Mouse (Mus musculus): ENCODE measurements around the gene Cfap97d2. TPM values are rescaled to one million over a fixed set of nuclear protein-coding genes. Genes with fewer than 3 reads are reported as not detected.

The Cfap97d2 gene
- total RNA-seq, 2 experiments from 2014 or later: 0.76 to 1.4 TPM

DNA sequence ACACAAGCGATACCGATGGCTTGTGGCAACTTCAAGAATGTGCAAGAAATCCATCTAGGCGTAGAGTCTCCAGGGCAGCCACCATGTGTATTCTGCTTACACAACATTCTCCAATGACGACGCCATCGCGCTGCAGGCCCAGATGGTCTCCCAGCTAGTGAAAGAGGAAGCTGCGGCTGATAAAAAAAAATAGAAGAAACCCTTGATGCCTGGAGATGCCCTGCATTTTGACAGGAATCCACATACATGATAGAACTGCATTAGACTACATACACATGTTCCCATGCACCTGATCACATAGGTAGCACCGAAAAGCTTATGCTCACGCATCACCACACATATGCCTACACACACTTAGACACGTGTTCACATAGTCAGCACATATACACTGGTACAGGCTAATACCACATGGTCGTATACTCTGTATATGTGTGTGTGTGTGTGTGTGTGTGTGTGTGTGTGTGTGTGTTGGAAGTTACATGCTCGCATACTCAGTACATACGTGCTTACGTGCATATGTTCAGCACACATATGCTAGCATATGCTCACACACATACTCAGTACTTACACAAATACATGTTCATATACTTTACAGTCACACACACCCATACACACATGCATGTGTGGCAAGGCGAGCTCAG lies 19.9 kb upstream of the Cfap97d2 start:
- DNase-seq (ENCODE audit: low spot score in 2 of 2): no peak
- intact Hi-C loops (cut with DNase I): no loop called here

DNA sequence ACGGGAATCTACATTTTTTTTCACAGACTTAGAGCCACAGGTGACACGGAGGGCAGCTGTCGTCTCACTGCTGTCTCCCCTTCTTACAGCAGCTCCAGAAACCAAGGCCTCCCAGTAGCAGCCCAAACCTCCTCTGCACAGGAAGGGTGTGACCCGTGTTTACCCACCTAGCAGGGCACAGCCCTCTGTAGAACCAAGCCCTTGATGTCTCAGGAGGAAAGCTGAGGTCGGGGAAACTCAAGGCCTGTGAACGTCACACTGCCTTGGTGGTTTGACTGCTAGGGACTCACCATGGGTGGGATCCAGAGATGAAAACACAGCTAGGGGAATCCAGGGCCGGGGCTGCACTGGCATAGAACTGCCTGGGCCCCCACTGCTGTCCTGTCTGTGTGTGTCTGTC lies 19.3 kb upstream of the Cfap97d2 start:
- intact Hi-C loops (cut with DNase I): no loop called here
- no peak for DNase-seq (ENCODE audit: low spot score in 2 of 2)

DNA sequence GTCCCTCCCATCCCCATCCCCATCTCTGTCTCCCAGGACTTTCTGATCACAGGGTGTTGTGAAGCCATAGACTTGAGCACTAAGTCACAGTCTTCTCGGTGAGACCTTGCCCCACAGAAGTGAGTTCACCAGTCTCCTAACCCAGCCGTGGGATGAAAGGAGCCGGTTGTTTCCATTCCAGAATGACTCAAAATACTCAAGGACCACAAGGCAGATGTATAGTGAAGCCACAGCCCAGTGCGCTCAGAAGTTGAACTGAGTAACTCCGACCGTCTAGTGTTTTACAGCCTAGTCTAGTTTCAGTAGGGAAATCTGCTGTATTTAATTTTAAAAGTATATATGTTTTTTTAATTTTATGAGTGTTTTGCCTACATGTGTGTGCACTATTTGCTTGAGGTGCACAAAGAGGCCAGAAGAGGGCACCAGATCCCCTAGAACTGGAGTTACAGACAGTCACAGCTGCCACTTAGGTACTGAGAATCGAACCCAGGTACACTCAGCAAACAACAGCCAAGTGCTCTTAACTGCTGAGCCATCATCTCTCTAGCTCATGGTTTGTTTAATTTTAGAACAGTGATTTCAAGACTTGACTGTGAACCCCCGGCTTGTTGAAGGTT lies 18.5 kb upstream of the Cfap97d2 start:
- intact Hi-C loops (cut with DNase I): no loop called here
- DNase-seq (ENCODE audit: low spot score in 2 of 2): no peak

DNA sequence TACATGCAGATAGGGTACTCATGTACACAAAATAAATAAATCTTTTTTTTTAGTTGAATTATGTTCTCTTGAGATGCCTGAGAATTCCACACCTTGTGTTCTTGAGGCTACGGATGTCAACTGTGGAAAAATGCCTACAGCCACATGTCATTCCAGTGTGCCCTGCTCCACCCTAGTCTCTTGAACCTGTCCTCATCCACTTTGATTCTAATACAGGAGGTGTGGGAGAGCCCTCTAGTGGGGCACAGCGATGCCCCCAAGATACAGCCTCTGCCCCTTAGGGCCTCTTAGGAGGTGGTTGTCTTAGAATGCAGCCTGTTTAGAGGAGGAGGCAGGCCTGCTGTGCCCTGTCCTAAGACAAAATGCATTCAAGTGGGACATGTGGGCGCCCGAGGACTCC lies 17.7 kb upstream of the Cfap97d2 start:
- no peak for DNase-seq (ENCODE audit: low spot score in 2 of 2)

DNA sequence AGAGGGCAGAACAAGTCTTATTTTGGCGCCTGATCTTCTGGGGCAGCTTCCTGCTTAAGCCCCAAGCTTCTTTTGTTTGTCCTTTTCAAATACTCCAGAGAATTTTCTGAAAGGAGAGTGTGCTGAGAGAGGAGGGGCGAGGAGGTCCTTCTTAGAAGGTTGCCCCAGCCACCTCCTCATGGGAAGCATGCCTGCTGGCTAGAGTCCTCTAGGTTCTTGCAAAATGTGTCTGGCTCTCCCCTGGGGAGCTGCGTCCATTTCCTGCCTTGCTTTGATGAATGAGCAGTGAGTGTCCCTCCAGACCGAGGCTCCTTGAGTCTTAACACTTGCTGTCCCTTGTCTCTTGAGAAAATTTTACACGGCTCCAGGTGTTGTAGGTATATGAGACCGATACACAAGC lies 17.2 kb upstream of the Cfap97d2 start:
- DNase-seq (ENCODE audit: low spot score in 2 of 2): no peak
- intact Hi-C loops (cut with DNase I): no loop called here

More for the DNA sequence above, 17.7 kb upstream of the Cfap97d2 start:
- intact Hi-C loops (cut with DNase I): no loop called here

DNA sequence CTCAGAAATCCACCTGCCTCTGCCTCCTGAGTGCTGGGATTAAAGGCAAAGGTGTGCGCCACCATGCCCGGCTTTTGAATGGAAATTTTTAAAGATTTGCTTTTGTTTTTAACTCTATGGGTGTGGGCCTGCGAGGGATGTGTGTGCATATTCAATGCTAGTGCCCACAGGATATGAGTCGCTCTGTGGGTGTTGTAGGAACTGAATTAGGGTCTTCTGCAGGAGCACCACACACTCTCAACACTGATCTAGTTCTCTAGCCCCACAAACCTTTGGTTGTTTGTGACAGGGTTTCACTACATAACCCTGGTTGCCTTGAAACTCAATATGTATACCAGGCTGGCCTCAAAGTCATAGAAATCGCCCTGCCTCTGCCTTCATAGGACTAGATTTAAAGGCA lies 16.4 kb upstream of the Cfap97d2 start:
- intact Hi-C loops (cut with DNase I): no loop called here
- DNase-seq (ENCODE audit: low spot score in 2 of 2): no peak

DNA sequence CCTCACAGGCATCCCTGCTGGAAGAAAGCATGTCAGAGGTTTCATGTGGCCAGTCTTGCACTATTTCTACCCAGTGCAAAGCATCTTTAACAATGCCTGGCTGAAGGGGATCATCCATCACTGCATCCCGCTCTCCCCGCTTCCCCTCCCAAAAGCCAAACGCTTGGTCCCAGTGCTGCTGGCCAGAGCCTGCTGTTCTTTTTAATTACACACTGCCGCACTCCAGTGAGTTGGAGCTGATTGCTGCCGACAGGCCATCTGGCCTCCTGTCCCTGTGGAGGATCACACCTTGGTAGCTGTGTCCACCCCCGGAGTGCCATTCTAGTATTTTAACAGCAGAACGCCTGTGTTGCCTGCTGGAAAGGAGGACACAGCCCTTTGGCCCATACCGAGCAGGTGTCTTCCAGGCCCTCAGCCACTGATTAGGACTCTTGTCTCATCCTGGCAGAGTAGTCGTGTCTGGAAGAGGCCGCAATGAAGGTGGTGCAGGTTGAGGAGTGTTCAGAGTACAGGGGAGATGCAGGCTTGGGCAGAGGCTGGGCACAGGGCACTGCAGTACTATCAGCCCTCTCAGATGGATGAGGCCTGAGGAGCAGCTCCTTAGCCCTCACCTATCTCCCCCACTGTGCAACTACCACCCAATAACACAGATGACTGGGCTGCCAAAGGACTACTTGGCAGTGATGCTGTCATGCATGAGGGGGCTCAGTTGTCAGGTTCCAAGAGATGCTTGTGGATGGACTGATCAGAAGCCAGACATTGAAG lies 13.2 kb upstream of the Cfap97d2 start:
- intact Hi-C loops (cut with DNase I): no loop called here
- no peak for DNase-seq (ENCODE audit: low spot score in 2 of 2)

DNA sequence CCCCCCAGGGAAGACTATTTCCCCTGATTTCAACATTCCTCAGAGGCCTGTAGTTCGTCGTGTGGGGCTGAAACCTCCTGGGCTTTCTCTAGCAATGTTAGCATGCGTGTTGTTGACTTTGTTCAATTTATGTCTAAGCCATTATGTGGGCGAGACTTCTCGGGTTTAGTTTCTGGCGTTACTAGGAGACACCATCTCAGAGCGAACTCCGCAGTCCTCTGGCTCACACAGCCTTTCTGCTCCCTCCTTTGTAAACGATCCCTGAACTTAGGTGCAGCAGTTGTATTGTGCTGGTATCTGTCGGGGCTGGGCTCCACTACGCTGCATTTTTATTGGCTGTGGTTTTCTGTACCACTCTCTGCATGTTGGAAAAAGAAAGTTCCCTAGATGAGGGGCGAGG lies 11.0 kb upstream of the Cfap97d2 start:
- no peak for DNase-seq (ENCODE audit: low spot score in 2 of 2)
- intact Hi-C loops (cut with DNase I): loop anchor here (5.0 kb wide), 1 partner anchor 38 kb away; no protein-coding TSS in a partner anchor

DNA sequence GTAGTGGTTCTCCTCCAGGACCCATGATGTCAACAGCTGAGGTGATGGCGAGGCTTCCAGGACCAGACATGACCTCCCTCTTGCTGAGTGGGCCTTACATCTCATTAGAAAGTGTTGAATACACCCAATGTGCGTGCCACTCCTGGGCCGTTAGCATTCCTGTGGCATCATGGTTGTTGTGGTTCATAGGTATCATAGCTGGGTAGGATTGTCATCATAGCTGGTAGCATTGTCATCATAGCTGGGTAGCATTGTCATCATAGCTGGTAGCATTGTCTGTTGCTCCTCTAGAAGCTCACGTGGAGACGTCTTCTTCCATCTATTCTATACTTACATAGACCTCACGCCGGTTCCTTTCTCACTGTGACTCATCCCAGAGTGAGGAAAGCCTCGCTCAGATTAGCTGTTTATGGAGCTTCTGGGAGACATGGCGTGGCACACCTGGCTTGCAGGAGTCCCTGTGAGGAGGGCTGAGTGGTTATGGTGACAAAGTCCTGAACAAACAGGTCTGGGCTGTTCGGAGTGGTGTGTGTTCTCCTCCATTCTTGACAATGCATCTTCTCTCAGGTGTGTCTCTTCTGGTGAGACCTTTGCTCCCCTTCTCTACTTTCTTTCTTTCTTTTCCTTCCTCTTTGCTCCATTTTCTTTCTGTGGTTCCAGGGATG lies 10.4 kb upstream of the Cfap97d2 start:
- no peak for DNase-seq (ENCODE audit: low spot score in 2 of 2)
- intact Hi-C loops (cut with DNase I): loop anchor here (5.0 kb wide), 1 partner anchor 37 kb away; no protein-coding TSS in a partner anchor

DNA sequence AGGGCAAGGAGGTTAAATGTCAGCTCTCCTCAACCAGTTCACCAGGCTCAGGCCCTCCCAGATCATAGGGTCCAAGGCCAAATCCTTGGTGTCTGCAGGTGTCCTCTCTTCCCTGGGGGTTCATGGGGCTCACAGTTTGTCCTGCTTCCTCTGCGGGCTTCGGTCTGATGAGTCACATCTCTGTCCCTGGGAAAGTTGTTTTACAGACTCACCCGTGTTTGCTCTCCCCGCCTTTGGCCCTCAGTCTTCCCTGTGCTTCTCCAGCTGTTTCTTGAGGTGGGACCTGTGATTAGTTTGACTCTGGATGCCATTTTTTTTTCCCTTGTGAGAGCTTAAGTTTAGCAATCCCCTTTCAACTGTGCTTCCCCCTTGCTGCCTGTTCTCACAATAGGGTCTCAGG lies 9.5 kb upstream of the Cfap97d2 start:
- DNase-seq (ENCODE audit: low spot score in 2 of 2): no peak
- intact Hi-C loops (cut with DNase I): loop anchor here (5.0 kb wide), 1 partner anchor 36 kb away; no protein-coding TSS in a partner anchor

DNA sequence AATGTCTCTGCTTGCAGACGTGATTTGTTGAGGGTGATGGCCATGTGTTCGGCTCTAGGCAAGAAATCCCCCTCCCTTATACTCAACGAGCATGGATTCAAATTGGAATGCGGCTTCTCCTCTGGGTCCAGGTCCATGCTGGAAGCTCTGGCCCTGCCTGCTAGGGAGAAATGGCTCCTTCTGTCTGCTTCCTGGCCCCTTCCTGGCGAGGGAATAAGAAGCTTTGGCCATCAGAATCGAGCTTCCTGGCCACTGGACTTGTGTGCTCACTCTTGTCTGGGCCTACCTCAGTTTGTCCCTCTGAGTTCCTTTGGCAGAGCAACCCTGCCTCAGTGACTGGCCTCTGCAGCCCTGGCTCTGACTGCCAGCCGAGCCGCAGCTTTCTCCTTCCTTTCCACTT lies 8.5 kb upstream of the Cfap97d2 start:
- DNase-seq (ENCODE audit: low spot score in 2 of 2): no peak
- intact Hi-C loops (cut with DNase I): loop anchor here (5.0 kb wide), 1 partner anchor 35 kb away; no protein-coding TSS in a partner anchor

DNA sequence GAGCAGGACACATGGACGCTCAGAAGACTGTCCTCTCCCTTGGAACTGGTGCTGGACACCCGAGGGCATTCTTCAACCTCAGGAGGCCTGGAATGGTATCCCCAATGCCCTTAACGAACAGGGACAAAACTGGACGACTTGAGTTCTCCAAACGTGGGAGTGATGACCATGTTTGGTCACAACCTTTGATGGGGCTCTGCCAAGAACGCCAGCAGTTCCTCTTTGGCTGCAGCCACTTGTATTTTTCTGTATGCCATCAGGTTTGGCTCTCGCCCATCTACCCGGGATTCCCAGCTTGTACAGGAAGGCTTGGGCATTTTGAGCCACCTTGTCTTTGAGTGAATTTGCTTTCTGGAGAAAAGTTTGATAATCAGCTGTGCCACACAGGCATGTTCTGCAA lies 8.0 kb upstream of the Cfap97d2 start:
- intact Hi-C loops (cut with DNase I): loop anchor here (5.0 kb wide), 1 partner anchor 35 kb away; no protein-coding TSS in a partner anchor
- no peak for DNase-seq (ENCODE audit: low spot score in 2 of 2)

DNA sequence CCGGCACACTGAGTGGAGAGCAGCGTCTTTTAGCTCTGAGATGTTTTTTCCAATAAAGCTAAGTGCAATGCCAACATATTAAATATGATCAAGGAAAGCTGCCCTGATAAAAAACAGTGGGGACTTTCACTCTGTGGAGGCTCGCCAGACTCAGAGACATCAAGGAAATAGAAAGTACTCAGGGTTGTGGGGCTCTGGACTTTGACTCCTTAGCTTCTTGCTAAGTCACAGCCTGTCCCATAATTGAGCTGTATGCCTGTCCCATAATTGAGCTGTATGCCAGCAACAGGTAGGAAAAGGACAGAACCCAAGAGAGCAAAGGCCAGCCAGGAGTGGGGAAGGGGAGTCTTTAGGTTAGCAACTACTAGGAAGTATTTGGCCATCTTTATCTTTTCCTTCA lies 7.4 kb upstream of the Cfap97d2 start:
- DNase-seq (ENCODE audit: low spot score in 2 of 2): no peak
- intact Hi-C loops (cut with DNase I): loop anchor here (5.0 kb wide), 1 partner anchor 34 kb away; no protein-coding TSS in a partner anchor

DNA sequence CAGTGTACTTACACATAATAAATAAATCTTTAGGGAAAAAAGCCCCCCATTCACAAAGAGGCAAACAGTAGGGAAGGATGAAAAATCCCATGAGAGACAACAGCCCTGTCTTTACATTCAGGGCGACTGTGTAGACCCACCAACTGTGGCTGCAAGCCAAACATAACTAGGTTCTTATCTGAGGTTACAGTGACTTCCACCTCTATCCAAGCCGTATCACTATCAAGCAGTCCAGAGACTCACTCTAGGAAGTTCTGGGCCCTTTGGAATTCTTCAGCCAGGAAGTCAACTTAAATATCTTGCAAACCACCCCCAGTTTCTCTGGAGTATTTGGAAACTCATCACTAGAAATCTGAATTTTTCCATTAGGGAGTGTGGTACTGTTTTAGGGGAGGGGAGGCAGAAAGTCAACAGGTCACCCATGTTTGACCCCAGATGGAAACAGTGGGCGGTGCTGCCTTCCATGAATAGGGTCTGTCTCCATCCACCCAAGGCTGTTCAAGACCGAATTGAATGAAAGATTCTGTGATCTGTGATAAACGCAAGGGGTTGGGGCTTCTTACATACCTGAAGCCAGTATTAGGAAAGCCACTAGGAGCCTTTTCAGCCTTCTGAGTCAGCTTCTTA lies 6.3 kb upstream of the Cfap97d2 start:
- no peak for DNase-seq (ENCODE audit: low spot score in 2 of 2)
- intact Hi-C loops (cut with DNase I): loop anchor here (5.0 kb wide), 1 partner anchor 33 kb away; no protein-coding TSS in a partner anchor

DNA sequence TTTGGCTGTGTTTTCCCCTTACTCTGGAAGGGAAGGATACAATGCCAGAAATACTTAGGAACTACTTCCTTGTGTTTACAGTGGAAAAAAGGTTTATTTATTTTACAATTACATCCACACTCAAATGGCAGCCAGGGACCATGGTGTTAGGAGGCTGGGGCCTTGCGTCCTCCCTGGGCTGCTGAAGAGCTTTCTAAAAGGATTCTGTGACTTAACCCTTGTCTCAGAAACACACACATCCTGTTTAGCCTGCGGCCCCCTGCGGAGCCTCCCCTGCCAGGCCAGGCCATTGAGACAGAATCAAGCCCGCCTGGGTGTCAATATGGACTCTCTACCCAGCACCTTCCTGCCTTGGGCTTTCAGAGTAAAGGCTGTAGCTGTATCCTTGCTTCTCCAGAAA lies 2.9 kb upstream of the Cfap97d2 start:
- DNase-seq (ENCODE audit: low spot score in 2 of 2): no peak
- intact Hi-C loops (cut with DNase I): no loop called here

DNA sequence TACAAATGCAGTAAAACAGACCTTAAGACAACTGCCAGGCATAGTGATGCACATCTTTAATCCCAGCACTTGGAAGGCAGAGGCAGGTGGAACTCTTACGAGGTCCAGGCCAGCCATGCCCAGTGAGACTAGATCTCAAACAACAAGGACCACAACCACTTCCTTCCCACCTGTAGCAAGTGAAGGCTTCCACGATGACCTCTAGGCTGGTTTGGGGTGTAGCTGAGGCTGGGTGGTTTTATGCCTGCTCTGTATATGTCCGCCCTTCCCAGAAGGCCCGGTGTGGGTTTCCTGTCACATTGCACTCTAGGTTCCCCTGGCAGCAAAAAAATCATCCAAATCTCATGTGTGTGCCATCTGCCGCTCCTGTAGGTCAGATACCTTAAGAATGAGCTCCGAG lies 1.9 kb upstream of the Cfap97d2 start:
- DNase-seq (ENCODE audit: low spot score in 2 of 2): no peak
- intact Hi-C loops (cut with DNase I): no loop called here

DNA sequence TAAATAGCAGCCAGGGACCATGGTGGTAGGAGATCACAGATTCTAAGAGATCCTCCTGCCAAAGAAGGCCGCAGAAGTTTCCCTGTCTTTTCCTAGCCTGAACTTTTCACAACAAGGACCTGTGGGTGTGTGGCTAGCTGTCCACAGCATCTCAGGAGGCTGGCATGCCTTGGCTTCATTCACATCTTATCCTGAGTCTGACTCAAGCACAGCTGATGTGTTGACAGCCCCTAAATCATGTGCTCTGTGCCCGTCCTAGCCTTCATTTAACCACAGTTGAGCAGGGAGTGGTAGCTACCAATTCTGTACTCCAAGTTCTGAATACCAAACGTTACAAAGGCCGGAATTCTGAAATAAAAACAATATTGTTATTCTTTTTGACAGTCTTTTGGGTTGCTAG lies 1.4 kb upstream of the Cfap97d2 start:
- intact Hi-C loops (cut with DNase I): no loop called here
- no peak for DNase-seq (ENCODE audit: low spot score in 2 of 2)

DNA sequence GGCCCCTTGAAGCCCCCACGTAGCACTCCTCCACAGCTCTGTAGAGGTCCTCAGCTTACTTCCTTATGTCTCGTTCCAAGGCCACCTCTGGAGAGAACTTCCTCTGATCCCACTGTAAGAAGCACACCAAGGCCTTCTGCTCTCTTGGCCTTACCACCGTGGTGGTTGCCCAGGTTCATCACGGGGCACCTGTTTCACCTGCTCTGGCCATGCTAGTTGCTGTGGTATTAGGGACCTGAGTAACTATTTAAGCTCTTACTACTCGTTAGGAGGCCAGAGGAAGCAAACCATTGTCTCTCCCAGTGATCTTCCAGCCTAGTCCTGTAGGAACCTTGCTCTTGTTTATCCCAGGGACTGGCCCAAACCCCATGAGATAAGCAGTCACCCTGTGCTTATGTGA lies 1.2 kb downstream of the Cfap97d2 start:
- intact Hi-C loops (cut with DNase I): no loop called here
- DNase-seq (ENCODE audit: low spot score in 2 of 2): no peak

DNA sequence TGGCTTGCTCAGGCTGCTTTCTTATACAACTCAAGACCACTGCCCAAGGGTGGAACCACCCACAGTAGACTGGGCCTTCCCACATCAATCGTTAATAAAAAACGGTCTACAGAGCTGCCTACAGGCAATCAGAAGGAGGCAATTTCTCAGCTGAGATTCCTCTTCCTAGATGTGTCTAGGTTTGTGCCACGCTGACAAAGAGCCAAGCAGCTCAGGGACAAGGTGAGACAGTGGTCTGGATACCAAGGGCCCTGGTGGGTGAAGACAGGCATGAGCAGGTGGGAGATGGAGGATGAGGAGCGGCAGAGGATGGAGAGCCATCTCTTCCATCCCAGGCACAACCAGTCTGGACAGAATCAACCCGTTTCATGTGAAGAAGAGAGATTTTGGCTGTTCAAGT lies 2.8 kb downstream of the Cfap97d2 start:
- intact Hi-C loops (cut with DNase I): no loop called here
- DNase-seq (ENCODE audit: low spot score in 2 of 2): no peak

DNA sequence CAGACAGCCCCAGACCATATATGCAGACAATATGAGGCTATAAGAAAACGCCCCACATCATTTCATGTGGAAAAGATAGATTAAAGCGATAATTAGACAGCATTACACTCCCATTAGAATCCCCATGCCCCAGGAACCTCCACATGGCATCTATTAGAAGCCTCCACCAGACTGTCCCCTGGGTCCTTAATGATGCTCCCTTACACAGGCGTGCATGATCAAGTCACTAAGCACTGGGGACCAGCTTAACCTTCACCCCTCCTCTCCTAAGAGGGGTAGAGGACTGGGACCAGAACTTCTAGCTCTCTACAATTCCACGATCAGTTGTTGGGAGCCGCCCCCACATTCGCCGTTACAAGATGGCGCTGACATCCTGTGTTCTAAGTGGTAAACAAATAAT lies 13.3 kb downstream of the Cfap97d2 start:
- DNase-seq (ENCODE audit: low spot score in 2 of 2): no peak
- intact Hi-C loops (cut with DNase I): no loop called here
